Comparison of ENCODE assay signal across 8 mouse cellular contexts in genomic region chrX:71663871-71664687, GRCm38 (mm10). TPM values are rescaled to one million over a fixed set of nuclear protein-coding genes. Genes with fewer than 3 reads are reported as not detected.
A peak's percentile ranks its signal among the peaks of the same experiment; 100 is the strongest.
DNase-seq lines count a peak whose midpoint lies in the region; ATAC-seq and TF ChIP-seq lines count a peak whose summit lies in the region.
"Had no signal": no experiment of that assay in that cellular context is flagged by ENCODE, and none has a peak within 500 bp of the region (broad histone marks: within the 10 kb centered on the region; RNA-seq: fewer than 3 reads in every experiment).

No protein-coding gene starts in this region.

- peaks cover 100% of the 10 kb centered on the region for H3K27me3 ChIP-seq in forebrain, embryonic 10.5 days (ENCODE audit: poor library complexity, severe bottlenecking)
- H3K27me3 ChIP-seq in limb, embryonic 12.5 days, result peaks cover 87% of the 10 kb centered on the region
- peaks cover 26% of the 10 kb centered on the region for H3K27me3 ChIP-seq in small intestine, adult 2 months (ENCODE audit: control insufficient read depth, insufficient read depth, low read length)

- ATAC-seq in limb, embryonic 12.5 days (ENCODE audit: insufficient number of reproducible peaks, insufficient read depth, low FRiP score, low TSS enrichment, low read depth), result no peak

- TF ChIP-seq POLR2A in small intestine, adult 2 months (IDR thresholded peaks at IDR 0.05; ENCODE audit: low read depth, low read length), result no peak

- H3K4me2 ChIP-seq in limb, embryonic 12.5 days, result peak overlapping the region; percentile 62

- WGBS in forebrain, embryonic 10.5 days, result 19% methylated on average over 76 of the region's 76 CpGs
- 14% methylated on average over 75 of the region's 76 CpGs for WGBS in limb, embryonic 12.5 days
- WGBS in small intestine, adult 2 months, result 19% methylated on average over 74 of the region's 76 CpGs

- no peak for TF ChIP-seq CTCF in left cerebral cortex, adult 2 months (IDR thresholded peaks at IDR 0.05)
- no peak for TF ChIP-seq CTCF in small intestine, adult 2 months (IDR thresholded peaks at IDR 0.05; ENCODE audit: extremely low read depth, insufficient read length, insufficient replicate concordance, low read depth, low read length)

- H3K27ac ChIP-seq in left cerebral cortex, adult 2 months, result no peak overlapping the region
- H3K27ac ChIP-seq in forebrain, embryonic 10.5 days, result no peak overlapping the region
- H3K27ac ChIP-seq in limb, embryonic 12.5 days, result no peak overlapping the region
- H3K27ac ChIP-seq in small intestine, adult 2 months (ENCODE audit: insufficient read depth, low read depth, low read length), result no peak overlapping the region

- DNase-seq in left cerebral cortex, adult 2 months (ENCODE audit: extremely low spot score in 1 of 2, low spot score in 2 of 2), result no peak
- DNase-seq in left cerebral cortex, adult 18-20 months (ENCODE audit: low spot score in 2 of 2), result no peak
- DNase-seq in forebrain, embryonic 10.5 days (ENCODE audit: extremely low spot score, low spot score), result no peak
- no peak for DNase-seq in left cerebral cortex, postnatal 4 days
- DNase-seq in layer of hippocampus, adult 18-20 months (ENCODE audit: low spot score in 2 of 2), result no peak

- peaks cover 14% of the 10 kb centered on the region for H3K9me3 ChIP-seq in forebrain, embryonic 10.5 days
- peaks cover 6% of the 10 kb centered on the region; the same call in 1 of the 2 replicates for H3K9me3 ChIP-seq in limb, embryonic 12.5 days

- intact Hi-C loops in left cerebral cortex, adult 2 months (cut with DNase I), result no loop called here
- intact Hi-C loops in left cerebral cortex, postnatal 4 days (cut with DNase I), result no loop called here

- peak overlapping the region; percentile 9; the same call in 1 of the 2 replicates for H3K4me3 ChIP-seq in left cerebral cortex, adult 2 months
- H3K4me3 ChIP-seq in forebrain, embryonic 10.5 days, result peak overlapping the region; percentile 52
- H3K4me3 ChIP-seq in limb, embryonic 12.5 days (replicated peaks), result peak overlapping the region; percentile 45
- peak overlapping the region; percentile 31 for H3K4me3 ChIP-seq in small intestine, adult 2 months (ENCODE audit: low read depth, low read length)

- H3K36me3 ChIP-seq in forebrain, embryonic 10.5 days (replicated peaks), result no peaks in the 10 kb centered on the region
- H3K36me3 ChIP-seq in limb, embryonic 12.5 days, result no peaks in the 10 kb centered on the region
- no peaks in the 10 kb centered on the region for H3K36me3 ChIP-seq in small intestine, adult 2 months (ENCODE audit: control insufficient read depth, insufficient read depth, low read length)

- peak overlapping the region; percentile 27; the same call in 1 of the 2 replicates for H3K9ac ChIP-seq in limb, embryonic 12.5 days (replicated peaks)

- H3K4me1 ChIP-seq in forebrain, embryonic 10.5 days, result 0 out of 2 replicates have a peak, but pooled peaks cover 3% of the 10 kb centered on the region
- H3K4me1 ChIP-seq in limb, embryonic 12.5 days (replicated peaks), result no peaks in the 10 kb centered on the region
- no peaks in the 10 kb centered on the region for H3K4me1 ChIP-seq in small intestine, adult 2 months (ENCODE audit: control insufficient read depth, insufficient read depth, insufficient read length, low read length)

RNA-seq across cellular contexts. Expression of gene Gpr50, which starts 0.6 kb away (rescaled TPM):
- total RNA-seq in left cerebral cortex, adult 2 months (2021), result under 1 TPM; 0.34 to 0.37 TPM
- under 1 TPM; 0.46 to 0.49 TPM for total RNA-seq in left cerebral cortex, adult 18-20 months (2021)
- polyA plus RNA-seq in forebrain, embryonic 10.5 days (2016; fragmentation: Nextera tagmentation; extraction: Ambion mirVana), result 5.3 and 10.4 TPM in 2 replicates
- polyA plus RNA-seq in limb, embryonic 12.5 days (2016; fragmentation: Nextera tagmentation; extraction: Ambion mirVana), result 0.09 TPM in 2 replicates
- 0.18 TPM in 1 of 2 replicates, not detected in the other for polyA plus RNA-seq in small intestine, adult 2 months (2012; rRNA removed)
- 1 to 10 TPM in 1 of 2 experiments, under 1 TPM in 1; 0.80 to 1.4 TPM for total RNA-seq in left cerebral cortex, postnatal 4 days (2021)
- total RNA-seq in layer of hippocampus, adult 18-20 months (2021), result under 1 TPM in 1 of 2 experiments, not detected in 1; 0.40 TPM
- total RNA-seq: heart, postnatal 14 days had no signal
